Mouse (Mus musculus): ENCODE data around the gene Rtl5. TPM values are rescaled to one million over a fixed set of nuclear protein-coding genes. Genes with fewer than 3 reads are reported as not detected.

Rtl5 gene
- total and polyA plus RNA-seq, 3 experiments: 0.03 to 0.04 TPM; not detected in 1

- Histone ChIP-seq H3K9me3 (replicated peaks; ENCODE audit: insufficient read depth, low read length) (no peaks in the 10 kb centered on the region), H3K27me3 (ENCODE audit: control insufficient read depth in 1 of 2, insufficient read depth in 2 of 2, low read length in 2 of 2) (no peaks in the 10 kb centered on the region), H3K4me1 (ENCODE audit: control insufficient read depth in 1 of 2, insufficient read depth in 2 of 2, low read length in 2 of 2) (peaks cover 0 to 13% of the 10 kb centered on the region in 2 experiments; a peak in 3 of 4 replicates), H3K9ac (ENCODE audit: control insufficient read depth, low read depth, low read length, poor library complexity, severe bottlenecking) (no peak overlapping the region), H3K79me2 (ENCODE audit: control insufficient read depth, insufficient read depth, low read length, poor library complexity) (no peaks in the 10 kb centered on the region), H3K4me3 (ENCODE audit: control insufficient read depth in 1 of 2, insufficient read depth in 1 of 2, low read depth in 2 of 2, low read length in 2 of 2) (no peak overlapping the region), H3K27ac (ENCODE audit: control insufficient read depth, low read depth, low read length) (no peak overlapping the region), H3K36me3 (ENCODE audit: control insufficient read depth in 1 of 2, insufficient read depth in 2 of 2, low read length in 2 of 2) (peaks cover 0 to 10% of the 10 kb centered on the region in 2 experiments; a peak in 2 of 4 replicates)
- DNase-seq (ENCODE audit: low read depth, low spot score): peak; percentile 11
- TF ChIP-seq MYC (IDR thresholded peaks at IDR 0.05; ENCODE audit: low read depth, low read length): no peak
- TF ChIP-seq ZNF384 (IDR thresholded peaks at IDR 0.05; ENCODE audit: low read depth, low read length): no peak
- no peak for TF ChIP-seq HCFC1 (IDR thresholded peaks at IDR 0.05; ENCODE audit: low read depth, low read length)
- TF ChIP-seq ETS1 (IDR thresholded peaks at IDR 0.05; ENCODE audit: low read depth, low read length): no peak
- TF ChIP-seq MEF2A (IDR thresholded peaks at IDR 0.05; ENCODE audit: extremely low read depth, insufficient replicate concordance, low read depth, low read length, poor library complexity, severe bottlenecking): no peak
- no peak for TF ChIP-seq MAFK (IDR thresholded peaks at IDR 0.05; ENCODE audit: borderline replicate concordance, low read depth, low read length)
- no peak for TF ChIP-seq E2F4 (IDR thresholded peaks at IDR 0.05; ENCODE audit: borderline replicate concordance, low read depth, low read length)
- TF ChIP-seq ELF1 (IDR thresholded peaks at IDR 0.05; ENCODE audit: low read depth, low read length): no peak
- TF ChIP-seq SIN3A (IDR thresholded peaks at IDR 0.05; ENCODE audit: low read length): no peak
- TF ChIP-seq UBTF (IDR thresholded peaks at IDR 0.05; ENCODE audit: borderline replicate concordance, insufficient read depth, low read depth, low read length): no peak
- no peak for TF ChIP-seq EP300 (IDR thresholded peaks at IDR 0.05; ENCODE audit: low read depth in 1 of 2, low read length in 2 of 2)
Measured at GRCm38 (mm10) chrX:102060243-102060642, 10.9 kb downstream of the Rtl5 start.

- Histone ChIP-seq H3K79me2 (ENCODE audit: control insufficient read depth, insufficient read depth, low read length, poor library complexity) (no peaks in the 10 kb centered on the region), H3K9me3 (replicated peaks; ENCODE audit: insufficient read depth, low read length) (no peaks in the 10 kb centered on the region), H3K4me1 (ENCODE audit: control insufficient read depth in 1 of 2, insufficient read depth in 2 of 2, low read length in 2 of 2) (peaks cover 0 to 13% of the 10 kb centered on the region in 2 experiments; a peak in 3 of 4 replicates), H3K27ac (ENCODE audit: control insufficient read depth, low read depth, low read length) (no peak overlapping the region), H3K36me3 (ENCODE audit: control insufficient read depth in 1 of 2, insufficient read depth in 2 of 2, low read length in 2 of 2) (peaks cover 0 to 10% of the 10 kb centered on the region in 2 experiments; a peak in 2 of 4 replicates), H3K4me3 (ENCODE audit: control insufficient read depth in 1 of 2, insufficient read depth in 1 of 2, low read depth in 2 of 2, low read length in 2 of 2) (peak overlapping the region; percentile 29 to 47), H3K27me3 (ENCODE audit: control insufficient read depth in 1 of 2, insufficient read depth in 2 of 2, low read length in 2 of 2) (no peaks in the 10 kb centered on the region), H3K9ac (ENCODE audit: control insufficient read depth, low read depth, low read length, poor library complexity, severe bottlenecking) (peak overlapping the region; percentile 32; the same call in 1 of the 2 replicates)
- no peak for TF ChIP-seq ETS1 (IDR thresholded peaks at IDR 0.05; ENCODE audit: low read depth, low read length)
- TF ChIP-seq MYC (IDR thresholded peaks at IDR 0.05; ENCODE audit: low read depth, low read length): 0 out of 2 replicates have a peak, but pooled peaks have one; percentile 38
- TF ChIP-seq MAFK (IDR thresholded peaks at IDR 0.05; ENCODE audit: borderline replicate concordance, low read depth, low read length): no peak
- TF ChIP-seq GATA1 (IDR thresholded peaks at IDR 0.05; ENCODE audit: low read depth, low read length): peak; percentile 68
- TF ChIP-seq CHD2 (IDR thresholded peaks at IDR 0.05; ENCODE audit: low read length): no peak
- TF ChIP-seq SMC3 (IDR thresholded peaks at IDR 0.05; ENCODE audit: low read depth, low read length): peak; percentile 46
- no peak for TF ChIP-seq POLR2A (IDR thresholded peaks at IDR 0.05; ENCODE audit: control insufficient read depth in 1 of 2, insufficient read depth in 1 of 2, low read depth in 1 of 2, low read length in 2 of 2, poor library complexity in 1 of 2)
- no peak for TF ChIP-seq TBP (IDR thresholded peaks at IDR 0.05; ENCODE audit: low read depth, low read length)
- TF ChIP-seq CTCF (IDR thresholded peaks at IDR 0.05 in 2 of 3, conservative IDR thresholded peaks at IDR 0.05 in 1 of 3; ENCODE audit: control insufficient read depth in 1 of 3, insufficient read depth in 1 of 3, low read depth in 2 of 3, low read length in 3 of 3, poor library complexity in 1 of 3, severe bottlenecking in 1 of 3): peak; percentile 42 to 60 (median 55); a peak in 5 of 6 replicates
- TF ChIP-seq MXI1 (IDR thresholded peaks at IDR 0.05; ENCODE audit: low read depth, low read length): no peak
- TF ChIP-seq GABPA (IDR thresholded peaks at IDR 0.05; ENCODE audit: low read depth, low read length): no peak
- TF ChIP-seq JUND (IDR thresholded peaks at IDR 0.05; ENCODE audit: low read depth, low read length): no peak
- no peak for TF ChIP-seq TAL1 (IDR thresholded peaks at IDR 0.05; ENCODE audit: low read length)
- no peak for TF ChIP-seq ZNF384 (IDR thresholded peaks at IDR 0.05; ENCODE audit: low read depth, low read length)
- TF ChIP-seq ZC3H11A (IDR thresholded peaks at IDR 0.05; ENCODE audit: low read depth, low read length): peak; percentile 32; the same call in 1 of the 2 replicates
- TF ChIP-seq RAD21 (IDR thresholded peaks at IDR 0.05; ENCODE audit: low read depth, low read length): peak; percentile 48
- TF ChIP-seq TCF12 (IDR thresholded peaks at IDR 0.05; ENCODE audit: low read depth, low read length): no peak
- DNase-seq (ENCODE audit: low read depth, low spot score): peak; percentile 74
Measured at GRCm38 (mm10) chrX:102059437-102059836, 11.7 kb downstream of the Rtl5 start.

Measured in MEL (cell line).